Mouse (Mus musculus) spleen, adult 2 months (tissue): ENCODE data around the gene Gm44805. TPM values are rescaled to one million over a fixed set of nuclear protein-coding genes. Genes with fewer than 3 reads are reported as not detected.

Source experiments
- DNase-seq, 2 experiments: peaks; one replicate each; pipeline versions ENCODE4 v3.0.0 to v3.0.0-alpha.2; 2012 to 2021; ENCODE audit warnings: low spot score in 2 of 2, low read depth in 1 of 2
- H3K27ac ChIP-seq: fragments of 200-500 bp; 2 replicates; pipeline ENCODE4 v1.5.1; 2012; ENCODE audit warnings: low read length, inconsistent platforms; ENCODE audit not compliant: insufficient read depth
- H3K27me3 ChIP-seq: fragments of 200-500 bp; 2 replicates; pipeline ENCODE4 v1.6.1; 2012; ENCODE audit warnings: mild to moderate bottlenecking, moderate library complexity, low read length, inconsistent platforms; ENCODE audit not compliant: control insufficient read depth, insufficient read depth
- H3K36me3 ChIP-seq: fragments of 200-500 bp; 2 replicates; pipeline ENCODE4 v1.6.1; 2012; ENCODE audit warnings: mild to moderate bottlenecking, low read length, inconsistent platforms; ENCODE audit not compliant: control insufficient read depth, insufficient read depth
- H3K4me1 ChIP-seq: fragments of 200-500 bp; 2 replicates; pipeline ENCODE4 v1.6.1; 2011; ENCODE audit warnings: inconsistent platforms; ENCODE audit not compliant: control insufficient read depth, insufficient read depth, insufficient read length
- H3K4me3 ChIP-seq: fragments of 200-500 bp; 2 replicates; pipeline ENCODE4 v1.5.1; 2011; ENCODE audit warnings: mild to moderate bottlenecking, inconsistent platforms; ENCODE audit not compliant: insufficient read depth, insufficient read length; ENCODE audit errors: extremely low read depth
- CTCF ChIP-seq: fragments of 200-500 bp; IDR thresholded peaks from 2 replicates; pipeline ENCODE4 v1.5.1; 2011; ENCODE audit warnings: mild to moderate bottlenecking, inconsistent platforms; ENCODE audit not compliant: insufficient read depth, insufficient read length, insufficient replicate concordance; ENCODE audit errors: extremely low read depth
- POLR2A ChIP-seq: fragments of 200-500 bp; IDR thresholded peaks from 2 replicates; pipeline ENCODE4 v1.6.1; 2011; ENCODE audit warnings: low read depth, low read length, inconsistent platforms
- WGBS: fragments of 180-500 bp; shearing (Covaris S2); methylation state at CpG from one replicate; pipeline ENCODE4 v1.1.7; 2018; 5-methylcytosine and 5-hydroxymethylcytosine counted together
- polyA plus RNA-seq: library from polyadenylated mRNA; depleted of rRNA; stranded (reverse); fragments of >200 nt; gene quantifications from 2 replicates; pipeline ENCODE4 v1.2.3, GENCODE M21; 2012; rRNA removed

The Gm44805 gene
- polyA plus RNA-seq, 1 experiment, result not detected

DNA sequence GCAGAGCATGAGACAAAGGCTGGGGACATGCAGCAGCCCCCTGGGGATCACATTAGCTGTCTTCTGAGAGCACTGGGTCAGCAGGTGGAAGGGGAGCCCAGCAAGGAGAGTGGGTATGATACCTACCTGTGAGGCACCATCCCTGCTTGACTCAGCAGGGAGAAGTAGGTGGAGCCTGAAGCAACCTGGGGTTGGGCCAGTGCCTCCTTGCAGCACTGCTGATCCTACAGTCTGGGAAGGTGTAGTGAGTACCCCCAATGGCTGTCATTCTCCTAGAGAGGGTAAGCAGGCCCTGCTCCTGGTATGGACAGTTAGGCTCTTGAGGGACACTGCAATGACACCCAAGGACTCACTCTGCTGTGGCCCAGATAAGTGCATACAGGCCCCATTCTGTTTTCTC is 48.9 kb downstream of the Gm44805 start:
- Histone ChIP-seq H3K27ac (no peak overlapping the region), H3K27me3 (no peaks in the 10 kb centered on the region), H3K4me1 (peaks cover 3% of the 10 kb centered on the region; the same call in 1 of the 2 replicates), H3K36me3 (peaks cover 33% of the 10 kb centered on the region), H3K4me3 (no peak overlapping the region)
- no peak for DNase-seq
- TF ChIP-seq CTCF (no peak), POLR2A (no peak)

DNA sequence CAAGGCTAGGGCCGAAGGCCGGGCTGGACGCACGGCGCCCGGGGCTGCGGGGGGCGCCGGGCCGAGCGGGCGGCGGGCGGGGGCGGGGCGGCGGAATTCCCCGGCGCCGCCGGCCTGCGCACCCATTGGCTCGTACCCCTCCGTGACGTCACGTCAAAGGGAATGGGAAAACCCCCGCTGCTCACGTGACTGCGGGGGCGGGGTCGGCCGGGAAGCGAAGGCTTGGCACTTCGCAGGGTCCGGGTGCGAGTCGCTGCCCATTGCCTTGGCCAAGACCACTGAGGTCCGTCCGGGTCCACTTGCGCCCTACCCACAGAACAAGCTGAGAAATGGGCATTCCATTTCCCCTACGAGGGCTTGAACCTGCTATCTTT is 51.9 kb downstream of the Gm44805 start, which contains the start of gene Relb:
TSS of gene Relb (minus strand) at position 78 of the 374 bp plus-strand sequence.
- Histone ChIP-seq H3K36me3 (peaks cover 12% of the 10 kb centered on the region), H3K4me1 (peaks cover 3% of the 10 kb centered on the region; the same call in 1 of the 2 replicates), H3K27ac (peak within 1 kb of the TSS; percentile 93), H3K27me3 (no peaks in the 10 kb centered on the region), H3K4me3 (peak within 1 kb of the TSS; percentile 71)
- TF ChIP-seq POLR2A, result no peak
- WGBS, result 1% methylated on average over 40 of the region's 41 CpGs
- peak; percentile 75 to 91 for DNase-seq

DNA sequence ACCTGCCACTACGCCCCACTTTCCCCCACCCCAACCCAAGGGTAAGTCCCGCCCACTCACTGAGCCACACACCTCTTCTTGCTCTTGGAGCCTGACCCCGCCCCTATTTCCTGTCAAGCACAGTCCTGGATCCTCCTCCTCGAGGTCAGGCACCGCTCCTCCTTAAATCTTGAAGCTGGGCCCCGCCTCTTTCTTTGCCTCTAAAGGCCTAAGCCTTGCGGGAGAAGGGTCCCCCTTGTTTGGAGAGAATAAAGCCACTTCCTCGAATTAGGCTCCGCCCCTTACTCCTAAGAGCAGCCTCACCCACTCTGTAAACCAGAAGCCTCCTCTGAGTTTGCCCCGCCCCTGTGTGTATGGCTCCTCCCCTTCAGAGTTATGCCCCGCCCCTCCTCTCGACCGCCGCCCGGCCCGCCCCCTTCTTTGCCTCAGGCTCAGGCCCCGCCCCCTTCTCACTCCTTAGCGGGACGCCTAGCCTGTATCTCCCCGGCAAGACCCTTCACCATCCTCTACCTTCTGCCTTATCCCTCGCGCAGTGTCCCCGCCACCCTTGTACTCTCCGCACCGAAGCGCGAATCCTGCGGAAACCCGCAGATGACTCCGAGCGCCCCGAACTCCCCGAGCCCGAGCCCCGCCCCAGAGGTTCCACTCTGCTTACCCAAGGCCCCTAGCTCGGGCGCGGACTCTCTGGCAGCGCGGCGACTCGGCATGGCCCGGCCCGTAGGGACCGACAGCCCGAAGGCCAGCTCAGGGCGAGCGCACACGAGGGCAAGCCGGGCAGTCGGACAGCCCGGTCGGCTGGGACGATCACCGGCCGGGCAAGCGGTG is 52.5 kb downstream of the Gm44805 start:
- Histone ChIP-seq H3K36me3 (peaks cover 8% of the 10 kb centered on the region), H3K27me3 (no peaks in the 10 kb centered on the region), H3K27ac (peak overlapping the region; percentile 93), H3K4me1 (peaks cover 3% of the 10 kb centered on the region; the same call in 1 of the 2 replicates), H3K4me3 (peak overlapping the region; percentile 71)
- no peak for TF ChIP-seq CTCF
- peak; percentile 30 for TF ChIP-seq POLR2A
- WGBS, result 1% methylated on average over 57 of the region's 57 CpGs
- DNase-seq, result peak; percentile 97 to 99

DNA sequence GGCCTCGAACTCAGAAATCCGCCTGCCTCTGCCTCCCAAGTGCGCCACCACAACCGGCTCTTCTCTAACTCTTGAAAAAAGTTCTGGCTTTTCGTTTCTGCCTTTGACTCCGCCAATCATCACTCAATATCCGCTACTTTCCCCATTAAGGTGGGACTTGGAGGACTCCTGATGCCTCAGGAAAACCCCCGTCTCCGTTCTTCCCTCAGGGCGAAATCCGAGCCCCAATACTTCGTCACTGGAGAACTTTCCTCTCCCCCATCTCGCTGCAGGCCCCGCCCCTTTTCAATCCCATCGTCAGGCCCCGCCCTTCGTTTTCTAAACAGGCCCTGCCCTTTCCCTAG is 53.1 kb downstream of the Gm44805 start:
- Histone ChIP-seq H3K4me3 (peak overlapping the region; percentile 58), H3K4me1 (peaks cover 3% of the 10 kb centered on the region; the same call in 1 of the 2 replicates), H3K27me3 (no peaks in the 10 kb centered on the region), H3K36me3 (peaks cover 2% of the 10 kb centered on the region), H3K27ac (peak overlapping the region; percentile 80)
- no peak for DNase-seq
- no peak for TF ChIP-seq CTCF
- no peak for TF ChIP-seq POLR2A
- 8% methylated on average over 17 of the region's 17 CpGs for WGBS

DNA sequence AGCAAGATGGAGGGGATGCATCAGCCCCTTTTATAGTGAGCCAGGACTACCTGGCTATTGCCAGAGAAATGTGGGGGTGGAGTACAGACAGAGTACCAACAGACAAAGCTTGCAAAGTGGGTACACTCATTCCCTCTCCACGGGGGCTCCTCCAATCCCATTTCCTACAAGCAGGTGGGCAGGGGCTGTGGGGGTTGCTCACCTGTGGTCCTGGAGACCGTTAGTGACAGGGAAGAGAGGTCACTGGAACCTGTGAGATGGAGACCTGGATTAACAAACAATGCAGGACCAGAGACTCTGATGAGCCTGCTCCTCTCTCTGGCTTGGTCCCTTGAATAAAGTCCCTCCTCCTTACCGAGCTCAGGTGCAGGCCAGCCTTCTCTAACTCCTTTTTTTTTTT is 53.5 kb downstream of the Gm44805 start:
- no peak for TF ChIP-seq CTCF
- no peak for TF ChIP-seq POLR2A
- WGBS, result 77% methylated on average over 3 of the region's 3 CpGs
- Histone ChIP-seq H3K4me1 (peaks cover 3% of the 10 kb centered on the region; the same call in 1 of the 2 replicates), H3K27ac (peak overlapping the region; percentile 80), H3K4me3 (peak overlapping the region; percentile 58; the same call in 1 of the 2 replicates), H3K36me3 (peaks cover 6% of the 10 kb centered on the region), H3K27me3 (no peaks in the 10 kb centered on the region)
- DNase-seq, result no peak

DNA sequence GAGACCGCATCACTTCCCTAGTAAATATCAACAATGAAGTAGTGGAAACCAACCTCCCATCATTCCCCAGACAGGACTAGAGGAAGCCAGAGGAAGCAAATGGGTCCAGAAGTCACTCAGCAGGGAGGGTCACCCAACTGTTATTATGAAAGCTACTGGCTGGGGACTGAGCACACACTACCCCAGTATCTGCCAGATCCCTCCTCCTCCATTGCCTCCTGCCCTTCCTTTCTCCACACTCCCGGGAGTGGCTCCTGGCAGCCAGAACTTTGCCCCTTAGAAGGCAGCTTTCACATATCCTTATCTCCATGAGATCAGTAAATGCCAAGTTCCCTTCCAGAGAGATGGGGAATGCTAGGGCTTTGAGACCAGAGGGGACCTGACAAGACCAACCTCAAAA is 57.8 kb downstream of the Gm44805 start:
- DNase-seq, result no peak
- no peak for TF ChIP-seq POLR2A
- no peak for TF ChIP-seq CTCF
- WGBS, result 90% methylated on average over 2 of the region's 2 CpGs
- H3K4me1 ChIP-seq, result peaks cover 7% of the 10 kb centered on the region
- H3K36me3 ChIP-seq, result peaks cover 25% of the 10 kb centered on the region
- H3K4me3 ChIP-seq, result no peak overlapping the region
- H3K27ac ChIP-seq, result no peak overlapping the region
- no peaks in the 10 kb centered on the region for H3K27me3 ChIP-seq

DNA sequence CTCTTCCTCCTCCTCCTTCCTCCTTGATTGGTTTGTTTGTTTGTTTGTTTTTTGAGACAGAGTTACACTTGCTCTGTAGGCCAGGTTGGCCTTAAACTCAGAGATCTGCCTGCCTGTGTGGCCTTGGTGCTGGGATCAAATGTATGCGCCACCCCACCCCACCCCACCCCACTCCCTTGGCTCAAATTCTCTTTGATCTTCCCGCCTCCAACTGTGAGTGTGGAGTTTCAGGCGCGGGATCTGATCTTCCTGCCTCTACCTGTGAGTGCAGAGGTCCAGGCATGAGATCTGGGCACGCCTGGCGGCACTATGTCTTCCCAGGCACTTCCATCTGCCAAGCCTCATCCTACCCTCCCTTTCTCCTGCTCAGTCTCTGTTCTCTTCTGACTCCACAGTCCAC is 59.0 kb downstream of the Gm44805 start:
- Histone ChIP-seq H3K27me3 (no peaks in the 10 kb centered on the region), H3K27ac (no peak overlapping the region), H3K4me3 (no peak overlapping the region), H3K4me1 (peaks cover 4% of the 10 kb centered on the region; the same call in 1 of the 2 replicates), H3K36me3 (peaks cover 36% of the 10 kb centered on the region)
- no peak for DNase-seq
- TF ChIP-seq CTCF (no peak), POLR2A (no peak)
- WGBS, result 80% methylated on average over 6 of the region's 6 CpGs

Other genes starting within 250 kb of the Gm44805 start
- 14.6 and 23.4 TPM in 2 replicates for gene Mark4, start 222.6 kb downstream of the Gm44805 start, polyA plus RNA-seq
- 7.1 and 7.7 TPM in 2 replicates for gene Exoc3l2, start 218.1 kb downstream of the Gm44805 start, polyA plus RNA-seq
- 8.8 and 13.9 TPM in 2 replicates for gene Bloc1s3, start 173.1 kb downstream of the Gm44805 start, polyA plus RNA-seq
- gene Trappc6a, start 173.0 kb downstream of the Gm44805 start, polyA plus RNA-seq, result 54.4 and 75.5 TPM in 2 replicates
- 2.2 and 2.3 TPM in 2 replicates for gene Nkpd1, start 163.6 kb downstream of the Gm44805 start, polyA plus RNA-seq
- 56.2 and 71.0 TPM in 2 replicates for gene Ppp1r37, start 118.3 kb downstream of the Gm44805 start, polyA plus RNA-seq
- 20.9 and 33.0 TPM in 2 replicates for gene Zfp296, start 104.1 kb downstream of the Gm44805 start, polyA plus RNA-seq
- 94.7 and 143 TPM in 2 replicates for gene Gemin7, start 103.8 kb downstream of the Gm44805 start, polyA plus RNA-seq
- gene Clasrp, start 76.9 kb downstream of the Gm44805 start, polyA plus RNA-seq, result 102 and 186 TPM in 2 replicates
- gene Relb, start 52.0 kb downstream of the Gm44805 start, polyA plus RNA-seq, result 76.9 and 114 TPM in 2 replicates
- gene Clptm1, start 16.4 kb downstream of the Gm44805 start, polyA plus RNA-seq, result 76.3 and 78.9 TPM in 2 replicates
- gene Apoc2, start 3.5 kb downstream of the Gm44805 start, polyA plus RNA-seq, result 1.2 and 5.5 TPM in 2 replicates
- 0.25 and 0.28 TPM in 2 replicates for gene Apoc4, start 56 bp upstream of the Gm44805 start, polyA plus RNA-seq
- 4.3 and 6.7 TPM in 2 replicates for gene Apoc1, start 11.2 kb upstream of the Gm44805 start, polyA plus RNA-seq
- gene Apoe, start 17.8 kb upstream of the Gm44805 start, polyA plus RNA-seq, result 1,613 and 1,762 TPM in 2 replicates
- gene Tomm40, start 34.0 kb upstream of the Gm44805 start, polyA plus RNA-seq, result 51.1 and 66.8 TPM in 2 replicates
- gene Nectin2, start 69.1 kb upstream of the Gm44805 start, polyA plus RNA-seq, result 23.3 and 24.4 TPM in 2 replicates
- 30.1 and 39.8 TPM in 2 replicates for gene Bcam, start 89.6 kb upstream of the Gm44805 start, polyA plus RNA-seq
- gene Cblc, start 115.4 kb upstream of the Gm44805 start, polyA plus RNA-seq, result 1.4 TPM in 2 replicates
- gene Bcl3, start 141.3 kb upstream of the Gm44805 start, polyA plus RNA-seq, result 102 and 149 TPM in 2 replicates
- 0.45 TPM in 1 of 2 replicates, not detected in the other for gene Gm19345, start 170.6 kb upstream of the Gm44805 start, polyA plus RNA-seq
- gene Ceacam16, start 179.9 kb upstream of the Gm44805 start, polyA plus RNA-seq, result 17.0 and 21.7 TPM in 2 replicates
- 0.09 and 0.22 TPM in 2 replicates for gene Ceacam19, start 206.5 kb upstream of the Gm44805 start, polyA plus RNA-seq
- gene Pvr, start 239.7 kb upstream of the Gm44805 start, polyA plus RNA-seq, result 6.6 and 8.0 TPM in 2 replicates